Mouse (Mus musculus) thymus, postnatal 14 days (tissue): ENCODE data around the gene Prkar1b.

Source experiments
- DNase-seq: peaks from one replicate; pipeline ENCODE4 v3.0.0; 2021

The Prkar1b gene

GRCm38 (mm10) chr5:139145726-139146125 is 4.1 kb downstream of the Prkar1b start:
- no peak for DNase-seq

- no peak for DNase-seq
These were observed 5.9 kb downstream of the Prkar1b start for GRCm38 (mm10) chr5:139143890-139144289.

GRCm38 (mm10) chr5:139141326-139141725 is 8.5 kb downstream of the Prkar1b start:
- no peak for DNase-seq

- DNase-seq, result no peak
These were observed 9.2 kb downstream of the Prkar1b start for GRCm38 (mm10) chr5:139140589-139140988.

- no peak for DNase-seq
These were observed 10.8 kb downstream of the Prkar1b start for GRCm38 (mm10) chr5:139138926-139139472.

- no peak for DNase-seq
These were observed 11.4 kb downstream of the Prkar1b start for GRCm38 (mm10) chr5:139138261-139138925.

GRCm38 (mm10) chr5:139137176-139137575 is 12.6 kb downstream of the Prkar1b start:
- no peak for DNase-seq

- DNase-seq, result no peak
These were observed 13.5 kb downstream of the Prkar1b start for GRCm38 (mm10) chr5:139136341-139136740.

- DNase-seq, result no peak
These were observed 15.3 kb downstream of the Prkar1b start for GRCm38 (mm10) chr5:139134501-139134900.

- no peak for DNase-seq
These were observed 19.4 kb downstream of the Prkar1b start for GRCm38 (mm10) chr5:139130351-139130750.

- DNase-seq, result no peak
These were observed 20.1 kb downstream of the Prkar1b start for GRCm38 (mm10) chr5:139129572-139130151.

- DNase-seq, result no peak
These were observed 20.7 kb downstream of the Prkar1b start for GRCm38 (mm10) chr5:139129078-139129477.

GRCm38 (mm10) chr5:139128476-139129065 is 21.2 kb downstream of the Prkar1b start:
- DNase-seq, result no peak

- DNase-seq, result no peak
These were observed 24.1 kb downstream of the Prkar1b start for GRCm38 (mm10) chr5:139125717-139126116.

GRCm38 (mm10) chr5:139118961-139119276 is 30.9 kb downstream of the Prkar1b start:
- no peak for DNase-seq

GRCm38 (mm10) chr5:139118139-139118960 is 31.5 kb downstream of the Prkar1b start:
- DNase-seq, result no peak

GRCm38 (mm10) chr5:139115507-139115906 is 34.3 kb downstream of the Prkar1b start:
- DNase-seq, result no peak

- DNase-seq, result no peak
These were observed 34.9 kb downstream of the Prkar1b start for GRCm38 (mm10) chr5:139114876-139115275.

GRCm38 (mm10) chr5:139112418-139112817 is 37.4 kb downstream of the Prkar1b start:
- DNase-seq, result no peak

GRCm38 (mm10) chr5:139111991-139112390 is 37.8 kb downstream of the Prkar1b start:
- no peak for DNase-seq

GRCm38 (mm10) chr5:139110140-139110855 is 39.5 kb downstream of the Prkar1b start:
- no peak for DNase-seq

GRCm38 (mm10) chr5:139107815-139108214 is 42.0 kb downstream of the Prkar1b start:
- peak; percentile 18 for DNase-seq

- no peak for DNase-seq
These were observed 48.0 kb downstream of the Prkar1b start for GRCm38 (mm10) chr5:139101783-139102182.
